Mouse (Mus musculus): ENCODE measurements around the gene Larp4b. TPM values are rescaled to one million over a fixed set of nuclear protein-coding genes. Genes with fewer than 3 reads are reported as not detected.
A peak's percentile ranks its signal among the peaks of the same experiment; 100 is the strongest.

The Larp4b gene
- polyA plus RNA-seq, 1 experiment from 2014 or later = 30.3 TPM

- Histone ChIP-seq H3K4me2 (peak overlapping the region; percentile 36), H3K4me3 (no peak overlapping the region; the same call in 1 of the 2 replicates), H3K27me3 (no peaks in the 10 kb centered on the region), H3K9ac (no peak overlapping the region), H3K9me3 (no peaks in the 10 kb centered on the region), H3K27ac (no peak overlapping the region), H3K36me3 (no peaks in the 10 kb centered on the region), H3K4me1 (peaks cover 6% of the 10 kb centered on the region; the same call in 1 of the 2 replicates)
- no peak for ATAC-seq (ENCODE audit: insufficient number of reproducible peaks, low FRiP score, low TSS enrichment, low read depth)
- WGBS = 33% methylated on average over 2 of the region's 2 CpGs
These were observed 105.8 kb downstream of the Larp4b start for GRCm38 (mm10) chr13:9199465-9199844.

GRCm38 (mm10) chr13:9222761-9223405 lies 129.2 kb downstream of the Larp4b start:
- Histone ChIP-seq H3K4me2 (no peak overlapping the region), H3K9ac (no peak overlapping the region), H3K4me1 (no peaks in the 10 kb centered on the region), H3K4me3 (no peak overlapping the region), H3K27me3 (no peaks in the 10 kb centered on the region), H3K36me3 (no peaks in the 10 kb centered on the region), H3K27ac (no peak overlapping the region), H3K9me3 (no peaks in the 10 kb centered on the region)
- no peak for ATAC-seq (ENCODE audit: insufficient number of reproducible peaks, low FRiP score, low TSS enrichment, low read depth)
- WGBS = 76% methylated on average over 9 of the region's 9 CpGs

Other genes starting within 250 kb of the Larp4b start
- gene Wdr37, start 222.0 kb upstream of the Larp4b start, polyA plus RNA-seq (2015; fragmentation: Nextera tagmentation; extraction: Ambion mirVana) = 17.0 and 17.7 TPM in 2 replicates
- gene Idi1, start 208.4 kb upstream of the Larp4b start, polyA plus RNA-seq (2015; fragmentation: Nextera tagmentation; extraction: Ambion mirVana) = 67.5 and 68.6 TPM in 2 replicates
- not detected in 2 replicates for gene Gm9745, start 145.7 kb upstream of the Larp4b start, polyA plus RNA-seq (2015; fragmentation: Nextera tagmentation; extraction: Ambion mirVana)
- 0.10 and 0.29 TPM in 2 replicates for gene Idi2, start 141.0 kb upstream of the Larp4b start, polyA plus RNA-seq (2015; fragmentation: Nextera tagmentation; extraction: Ambion mirVana)
- 77.4 and 80.7 TPM in 2 replicates for gene Gtpbp4, start 97.8 kb upstream of the Larp4b start, polyA plus RNA-seq (2015; fragmentation: Nextera tagmentation; extraction: Ambion mirVana)
- gene Dip2c, start 182.6 kb downstream of the Larp4b start, polyA plus RNA-seq (2015; fragmentation: Nextera tagmentation; extraction: Ambion mirVana) = 5.9 and 6.5 TPM in 2 replicates

Data from limb, embryonic 15.5 days (tissue).